Comparison of ENCODE assay signal across 27 mouse cellular contexts in genomic region chr12:4436198-4436597, GRCm38 (mm10). TPM values are rescaled to one million over a fixed set of nuclear protein-coding genes. Genes with fewer than 3 reads are reported as not detected.
DNase-seq lines count a peak whose midpoint lies in the region; ATAC-seq and TF ChIP-seq lines count a peak whose summit lies in the region.
"Had no signal": no experiment of that assay in that cellular context is flagged by ENCODE, and none has a peak within 500 bp of the region (broad histone marks: within the 10 kb centered on the region; RNA-seq: fewer than 3 reads in every experiment).

No protein-coding gene starts in this region.

- peaks cover 8 to 28% of the 10 kb centered on the region in 2 experiments for H3K36me3 ChIP-seq in MEL (ENCODE audit: control insufficient read depth in 1 of 2, insufficient read depth in 2 of 2, low read length in 2 of 2)
- no peaks in the 10 kb centered on the region for H3K36me3 ChIP-seq in forebrain, embryonic 11.5 days (ENCODE audit: control insufficient read depth, insufficient read depth, low read length)
- H3K36me3 ChIP-seq: embryonic facial prominence, embryonic 12.5 days; forebrain, embryonic 12.5 days; heart, embryonic 13.5 days; hindbrain, embryonic 13.5 days; limb, embryonic 13.5 days; liver, embryonic 13.5 days; lung, embryonic 15.5 days; midbrain, embryonic 10.5 days; neural tube, embryonic 13.5 days had no signal

- no peak for TF ChIP-seq POLR2A in MEL (IDR thresholded peaks at IDR 0.05; ENCODE audit: control insufficient read depth in 1 of 2, insufficient read depth in 1 of 2, low read depth in 1 of 2, low read length in 2 of 2, poor library complexity in 1 of 2)

- no peak overlapping the region for H3K4me2 ChIP-seq in forebrain, embryonic 11.5 days (ENCODE audit: low read depth, low read length, severe bottlenecking)
- H3K4me2 ChIP-seq: embryonic facial prominence, embryonic 12.5 days; forebrain, embryonic 12.5 days; heart, embryonic 13.5 days; hindbrain, embryonic 13.5 days; limb, embryonic 13.5 days; liver, embryonic 13.5 days; lung, embryonic 15.5 days; neural tube, embryonic 13.5 days had no signal

- DNase-seq in layer of hippocampus, adult 2 months (ENCODE audit: low spot score in 2 of 2), result no peak
- no peak for DNase-seq in layer of hippocampus, postnatal 14 days (ENCODE audit: low spot score in 2 of 2)
- DNase-seq in MEL (ENCODE audit: low read depth, low spot score), result no peak
- peak; percentile 31 for DNase-seq in thymus, postnatal 25 days
- DNase-seq in frontal cortex, adult 2 months (ENCODE audit: extremely low spot score in 1 of 2, low spot score in 1 of 2), result no peak
- DNase-seq in gastrocnemius, adult 18-20 months (ENCODE audit: low spot score), result no peak
- DNase-seq in forebrain, embryonic 11.5 days (ENCODE audit: low spot score), result no peak
- DNase-seq: adrenal gland, postnatal 36 days; cerebellum, adult 9-11 months; gastrocnemius, adult 2 months; heart, adult 18-20 months; heart, postnatal 14 days; kidney, postnatal 25 days; liver, embryonic 13.5 days; lung, postnatal 4 days had no signal

- no peak overlapping the region for H3K4me3 ChIP-seq in layer of hippocampus, adult 2 months
- no peak overlapping the region for H3K4me3 ChIP-seq in MEL (ENCODE audit: control insufficient read depth in 1 of 2, insufficient read depth in 1 of 2, low read depth in 2 of 2, low read length in 2 of 2)
- no peak overlapping the region for H3K4me3 ChIP-seq in forebrain, embryonic 11.5 days (ENCODE audit: low read depth, low read length)
- H3K4me3 ChIP-seq: embryonic facial prominence, embryonic 12.5 days; forebrain, embryonic 12.5 days; gastrocnemius, adult 2 months; heart, embryonic 13.5 days; hindbrain, embryonic 13.5 days; limb, embryonic 13.5 days; liver, embryonic 13.5 days; lung, embryonic 15.5 days; midbrain, embryonic 10.5 days; myocyte; neural tube, embryonic 13.5 days had no signal

- H3K9ac ChIP-seq in MEL (ENCODE audit: control insufficient read depth, low read depth, low read length, poor library complexity, severe bottlenecking), result 0 out of 2 replicates have a peak overlapping the region, but pooled peaks have one; percentile 16
- H3K9ac ChIP-seq in forebrain, embryonic 11.5 days (ENCODE audit: low read length), result no peak overlapping the region
- H3K9ac ChIP-seq: embryonic facial prominence, embryonic 12.5 days; forebrain, embryonic 12.5 days; heart, embryonic 13.5 days; hindbrain, embryonic 13.5 days; limb, embryonic 13.5 days; liver, embryonic 13.5 days; lung, embryonic 15.5 days; neural tube, embryonic 13.5 days had no signal

- no peak for TF ChIP-seq RAD21 in MEL (IDR thresholded peaks at IDR 0.05; ENCODE audit: low read depth, low read length)

- TF ChIP-seq EP300 in MEL (IDR thresholded peaks at IDR 0.05; ENCODE audit: low read depth in 1 of 2, low read length in 2 of 2), result no peak

- H3K27ac ChIP-seq in layer of hippocampus, adult 2 months, result peak overlapping the region; percentile 25; the same call in 1 of the 2 replicates
- no peak overlapping the region for H3K27ac ChIP-seq in MEL (ENCODE audit: control insufficient read depth, low read depth, low read length)
- H3K27ac ChIP-seq in forebrain, embryonic 11.5 days (ENCODE audit: low read depth, low read length), result no peak overlapping the region
- H3K27ac ChIP-seq: embryonic facial prominence, embryonic 12.5 days; forebrain, embryonic 12.5 days; gastrocnemius, adult 2 months; heart, embryonic 13.5 days; hindbrain, embryonic 13.5 days; limb, embryonic 13.5 days; liver, embryonic 13.5 days; lung, embryonic 15.5 days; midbrain, embryonic 10.5 days; neural tube, embryonic 13.5 days; stomach, postnatal 0 days had no signal

- no peaks in the 10 kb centered on the region for H3K9me3 ChIP-seq in MEL (replicated peaks; ENCODE audit: insufficient read depth, low read length)
- H3K9me3 ChIP-seq in forebrain, embryonic 11.5 days (ENCODE audit: control insufficient read depth, low read length), result no peaks in the 10 kb centered on the region
- H3K9me3 ChIP-seq: embryonic facial prominence, embryonic 12.5 days; forebrain, embryonic 12.5 days; heart, embryonic 13.5 days; hindbrain, embryonic 13.5 days; limb, embryonic 13.5 days; liver, embryonic 13.5 days; lung, embryonic 15.5 days; midbrain, embryonic 10.5 days; neural tube, embryonic 13.5 days had no signal

- H3K4me1 ChIP-seq in MEL (ENCODE audit: control insufficient read depth in 1 of 2, insufficient read depth in 2 of 2, low read length in 2 of 2), result peaks cover 9 to 14% of the 10 kb centered on the region in 2 experiments
- no peaks in the 10 kb centered on the region for H3K4me1 ChIP-seq in forebrain, embryonic 11.5 days (replicated peaks; ENCODE audit: control insufficient read depth, insufficient read depth, low read length)
- H3K4me1 ChIP-seq: embryonic facial prominence, embryonic 12.5 days; forebrain, embryonic 12.5 days; hindbrain, embryonic 13.5 days; lung, embryonic 15.5 days; midbrain, embryonic 10.5 days; neural tube, embryonic 13.5 days had no signal

- H3K79me2 ChIP-seq in MEL (ENCODE audit: control insufficient read depth, insufficient read depth, low read length, poor library complexity), result peaks cover 68% of the 10 kb centered on the region

- H3K27me3 ChIP-seq in MEL (ENCODE audit: control insufficient read depth in 1 of 2, insufficient read depth in 2 of 2, low read length in 2 of 2), result no peaks in the 10 kb centered on the region
- no peaks in the 10 kb centered on the region for H3K27me3 ChIP-seq in forebrain, embryonic 11.5 days (ENCODE audit: control insufficient read depth, insufficient read depth, low read length)
- H3K27me3 ChIP-seq: embryonic facial prominence, embryonic 12.5 days; forebrain, embryonic 12.5 days; heart, embryonic 13.5 days; hindbrain, embryonic 13.5 days; limb, embryonic 13.5 days; liver, embryonic 13.5 days; lung, embryonic 15.5 days; neural tube, embryonic 13.5 days had no signal

- WGBS in forebrain, embryonic 11.5 days, result 90% methylated on average over 5 of the region's 5 CpGs

- ATAC-seq in inflammation-experienced regulatory T-cells, adult 6 months, result peak; percentile 85
- ATAC-seq in forebrain, embryonic 11.5 days (replicated peaks; ENCODE audit: low FRiP score), result no peak
- ATAC-seq: midbrain, embryonic 16.5 days had no signal

- no peak for TF ChIP-seq CTCF in layer of hippocampus, adult 2 months (conservative IDR thresholded peaks at IDR 0.05)
- TF ChIP-seq CTCF in MEL (IDR thresholded peaks at IDR 0.05 in 2 of 3, conservative IDR thresholded peaks at IDR 0.05 in 1 of 3; ENCODE audit: control insufficient read depth in 1 of 3, insufficient read depth in 1 of 3, low read depth in 2 of 3, low read length in 3 of 3, poor library complexity in 1 of 3, severe bottlenecking in 1 of 3), result no peak

TF ChIP-seq in MEL, 35 proteins besides CTCF, POLR2A, EP300 and RAD21:
- TF ChIP-seq KAT2A (conservative IDR thresholded peaks at IDR 0.05; ENCODE audit: low read depth, low read length), result no peak
- TF ChIP-seq MAFK (IDR thresholded peaks at IDR 0.05; ENCODE audit: borderline replicate concordance, low read depth, low read length), result no peak
- TF ChIP-seq HCFC1 (IDR thresholded peaks at IDR 0.05; ENCODE audit: low read depth, low read length), result no peak
- TF ChIP-seq RCOR1 (IDR thresholded peaks at IDR 0.05; ENCODE audit: low read depth, low read length), result no peak
- TF ChIP-seq MYC (IDR thresholded peaks at IDR 0.05; ENCODE audit: low read depth, low read length), result no peak
- no peak for TF ChIP-seq NELFE (IDR thresholded peaks at IDR 0.05; ENCODE audit: low read depth, low read length)
- no peak for TF ChIP-seq ZMIZ1 (IDR thresholded peaks at IDR 0.05; ENCODE audit: low read depth, low read length)
- TF ChIP-seq USF1 (IDR thresholded peaks at IDR 0.05; ENCODE audit: low read depth, low read length), result no peak
- TF ChIP-seq MXI1 (IDR thresholded peaks at IDR 0.05; ENCODE audit: low read depth, low read length), result no peak
- no peak for TF ChIP-seq NRF1 (IDR thresholded peaks at IDR 0.05; ENCODE audit: insufficient read depth, low read depth, low read length, poor library complexity, severe bottlenecking)
- no peak for TF ChIP-seq TAL1 (IDR thresholded peaks at IDR 0.05; ENCODE audit: low read length)
- TF ChIP-seq MAZ (IDR thresholded peaks at IDR 0.05; ENCODE audit: low read depth, low read length), result no peak
- TF ChIP-seq UBTF (IDR thresholded peaks at IDR 0.05; ENCODE audit: borderline replicate concordance, insufficient read depth, low read depth, low read length), result no peak
- TF ChIP-seq ZC3H11A (IDR thresholded peaks at IDR 0.05; ENCODE audit: low read depth, low read length), result no peak
- no peak for TF ChIP-seq TBP (IDR thresholded peaks at IDR 0.05; ENCODE audit: low read depth, low read length)
- TF ChIP-seq POLR2AphosphoS2 (IDR thresholded peaks at IDR 0.05; ENCODE audit: low read length), result no peak
- TF ChIP-seq MYB (IDR thresholded peaks at IDR 0.05; ENCODE audit: low read depth, low read length), result no peak
- TF ChIP-seq CHD1 (IDR thresholded peaks at IDR 0.05; ENCODE audit: low read depth, low read length), result no peak

RNA-seq across cellular contexts. Expression of gene Ncoa1, which starts 40.8 kb away (rescaled TPM):
- 100 to 1,000 TPM; 142 to 146 TPM for total RNA-seq in layer of hippocampus, adult 2 months (2021)
- total RNA-seq in layer of hippocampus, postnatal 14 days (2021), result 100 to 1,000 TPM; 109 to 115 TPM
- 45.0 and 48.4 TPM in 2 replicates for total RNA-seq in MEL (2012; rRNA removed)
- polyA plus RNA-seq in MEL (2012; ENCODE audit: insufficient read depth in 1 of 2, insufficient read length in 2 of 2, low read depth in 1 of 2, low replicate concordance in 2 of 2, missing spikeins in 1 of 2), result 10 to 100 TPM; 36.0 to 65.0 TPM
- 10 to 100 TPM in 2 of 3 experiments, 1 to 10 TPM in 1; 7.7 to 17.5 (median 14.6) TPM for polyA plus RNA-seq in inflammation-experienced regulatory T-cells, adult 6 months (2017; shearing (Covaris generic))
- 49.5 and 59.6 TPM in 2 replicates for polyA plus RNA-seq in frontal cortex, adult 2 months (2012; rRNA removed)
- total RNA-seq in gastrocnemius, adult 18-20 months (2021), result 10 to 100 TPM; 23.9 to 27.7 TPM
- 9.0 and 9.2 TPM in 2 replicates for polyA plus RNA-seq in forebrain, embryonic 11.5 days (2014; fragmentation: Nextera tagmentation; extraction: Ambion mirVana)
